Mouse (Mus musculus) stomach, adult 2 months (tissue): ENCODE results near the gene Pcna. TPM values are rescaled to one million over a fixed set of nuclear protein-coding genes. Genes with fewer than 3 reads are reported as not detected.

Experiments used
- polyA plus RNA-seq: library from polyadenylated mRNA; depleted of rRNA; stranded (reverse); fragments of >200 nt; gene quantifications from 2 replicates; pipeline ENCODE4 v1.2.3, GENCODE M21; 2012; rRNA removed

Gene Pcna
- polyA plus RNA-seq: 24.0 and 28.7 TPM in 2 replicates

GRCm38 (mm10) chr2:132252542-132253528 is at the start of gene Pcna:
Pcna (minus strand) TSS chr2:132253314.

GRCm38 (mm10) chr2:132262879-132263398 is 9.8 kb upstream of the Pcna start, which contains the start of gene Cds2:
Cds2 (plus strand) TSS chr2:132263148.

GRCm38 (mm10) chr2:132247539-132248313 is 5.4 kb downstream of the Pcna start, which contains the start of gene Tmem230:
Tmem230 (minus strand) TSS chr2:132247807.

Other genes starting within 250 kb of the Pcna start
- 5.8 and 8.0 TPM in 2 replicates for gene Rassf2, start 223.1 kb downstream of the Pcna start, polyA plus RNA-seq
- gene Slc23a2, start 108.2 kb downstream of the Pcna start, polyA plus RNA-seq: 4.6 and 6.8 TPM in 2 replicates
- 36.9 and 101 TPM in 2 replicates for gene Tmem230, start 5.5 kb downstream of the Pcna start, polyA plus RNA-seq
- gene Cds2, start 9.8 kb upstream of the Pcna start, polyA plus RNA-seq: 9.5 and 10.7 TPM in 2 replicates
- gene Prokr2, start 132.1 kb upstream of the Pcna start, polyA plus RNA-seq: 0.01 TPM in 1 of 2 replicates, not detected in the other